Mouse (Mus musculus): ENCODE data around the gene Cacna2d4.

DNA sequence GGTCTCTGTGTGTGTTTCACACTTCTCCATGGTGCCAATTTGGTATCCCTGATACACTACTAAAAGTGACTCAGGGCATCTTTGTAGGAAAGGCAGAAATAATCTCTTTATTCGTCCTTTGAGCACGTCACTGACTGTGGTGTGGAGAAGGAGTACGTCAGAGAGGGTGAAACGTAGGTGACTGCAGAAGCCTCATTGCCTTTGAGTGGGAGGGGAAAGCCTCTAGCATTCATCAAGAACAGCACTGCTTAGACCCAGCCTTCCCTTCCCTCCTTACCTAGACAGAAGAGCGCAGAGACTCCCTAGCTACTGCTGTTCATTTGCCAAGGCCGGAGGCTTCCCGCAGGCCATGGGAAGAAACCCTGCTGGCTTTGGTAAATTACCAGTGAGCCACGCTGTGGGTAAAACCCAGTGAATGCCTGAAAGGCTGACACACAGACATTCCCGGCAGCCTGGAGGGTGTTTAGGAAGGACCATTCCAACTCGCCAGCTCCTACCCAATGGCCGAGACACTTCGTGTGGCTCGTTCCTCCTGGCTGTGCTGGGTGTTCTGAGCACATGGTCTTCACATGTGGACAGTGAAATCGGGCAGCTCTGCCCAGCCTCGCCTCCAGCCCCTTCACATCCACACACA lies 17.0 kb upstream of the Cacna2d4 start:
- TF ChIP-seq CTCF (IDR thresholded peaks at IDR 0.05; ENCODE audit: low read depth) (no peak), EP300 (IDR thresholded peaks at IDR 0.05; ENCODE audit: low read depth) (no peak)

All from liver, embryonic 14.5 days (tissue).